Mouse (Mus musculus) gastrocnemius, adult 2 months (tissue): Measurements from ENCODE around the gene Lgals2. TPM values are rescaled to one million over a fixed set of nuclear protein-coding genes. Genes with fewer than 3 reads are reported as not detected.

Experiments
- DNase-seq: peaks from one replicate; pipeline ENCODE4 v3.0.0; 2022
- H3K27ac ChIP-seq: fragments of 200-600 bp; 2 replicates; pipeline ENCODE4 v1.8.1; 2022; ENCODE audit warnings: mild to moderate bottlenecking
- H3K4me3 ChIP-seq: fragments of 200-600 bp; 2 replicates; pipeline ENCODE4 v1.8.1; 2022; ENCODE audit warnings: mild to moderate bottlenecking, moderate library complexity
- CTCF ChIP-seq: fragments of 200-600 bp; IDR thresholded peaks from 2 replicates; pipeline ENCODE4 v1.8.1; 2022; ENCODE audit warnings: antibody characterized with exemption, mild to moderate bottlenecking, moderate library complexity
- intact Hi-C: fragments of 180-260 bp; cut with DNase I; formaldehyde crosslinking; loops from one replicate; pipeline ENCODE4 v1.15.1; 2025
- microRNA-seq: library from miRNA; unstranded; fragments of <30 nt; microRNA quantifications from one replicate; pipeline ENCODE4 v1.2.0, GENCODE M21; 2021
- total RNA-seq, 2 experiments: library from RNA; stranded (reverse); gene quantifications; 2 replicates each; pipeline ENCODE4 v1.2.3; 2021

The Lgals2 gene
- total RNA-seq, 2 experiments from 2014 or later: not detected

DNA sequence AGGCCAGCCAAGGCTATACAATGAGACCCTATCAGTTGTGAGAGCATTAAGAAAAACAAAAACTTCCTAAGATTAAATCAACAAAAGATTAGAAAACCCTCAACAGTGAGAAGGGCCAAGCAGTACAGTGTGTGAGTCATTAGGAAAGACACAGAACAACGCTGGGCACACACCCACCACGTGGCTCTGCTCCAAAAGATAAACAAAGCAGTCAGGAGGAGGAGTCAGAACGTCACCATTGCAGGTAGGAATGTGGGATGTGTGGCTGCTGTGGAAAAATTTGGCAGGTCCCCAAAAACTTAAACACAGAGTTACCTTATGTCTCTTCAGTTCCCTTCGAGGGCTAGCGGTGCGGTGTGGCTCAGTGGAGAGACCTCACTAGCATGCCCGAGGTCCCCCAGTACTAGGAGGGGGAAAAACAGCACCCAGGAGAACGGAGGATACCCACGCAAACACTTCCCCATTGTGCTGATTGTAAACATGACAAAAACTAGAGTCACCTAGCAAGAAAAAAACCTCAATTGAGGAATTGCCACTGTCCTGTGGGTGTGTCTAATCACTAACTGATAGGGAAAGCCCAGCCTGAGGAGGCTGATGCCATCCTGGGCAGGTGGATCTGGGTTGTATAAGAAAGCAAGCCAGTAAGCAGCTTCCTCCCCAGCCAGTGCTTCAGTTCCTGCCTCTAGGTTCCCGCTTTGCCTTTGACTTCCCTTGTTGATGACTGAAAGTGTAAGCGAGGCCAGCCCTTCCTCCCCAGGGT, 39.8 kb downstream of the Lgals2 start:
- intact Hi-C loops: loop anchor here (5.0 kb wide), 1 partner anchor 37 kb away; no protein-coding TSS in a partner anchor
- no peak for DNase-seq
- H3K4me3 ChIP-seq: no peak overlapping the region
- TF ChIP-seq CTCF: no peak
- H3K27ac ChIP-seq: peak overlapping the region; percentile 72

GRCm38 (mm10) chr15:78813603-78814002, 41.7 kb downstream of the Lgals2 start:
- intact Hi-C loops: no loop called here
- TF ChIP-seq CTCF: no peak
- no peak overlapping the region for H3K4me3 ChIP-seq
- no peak overlapping the region for H3K27ac ChIP-seq
- no peak for DNase-seq

GRCm38 (mm10) chr15:78810146-78810545, 45.2 kb downstream of the Lgals2 start:
- Histone ChIP-seq H3K27ac (no peak overlapping the region), H3K4me3 (no peak overlapping the region)
- TF ChIP-seq CTCF: no peak
- intact Hi-C loops: no loop called here
- no peak for DNase-seq

GRCm38 (mm10) chr15:78809739-78810138, 45.6 kb downstream of the Lgals2 start:
- Histone ChIP-seq H3K27ac (no peak overlapping the region), H3K4me3 (no peak overlapping the region)
- no peak for DNase-seq
- TF ChIP-seq CTCF: no peak
- intact Hi-C loops: no loop called here

- Histone ChIP-seq H3K4me3 (no peak overlapping the region), H3K27ac (no peak overlapping the region)
- no peak for DNase-seq
- TF ChIP-seq CTCF: no peak
- intact Hi-C loops: no loop called here
Observed at GRCm38 (mm10) chr15:78808980-78809379, 46.3 kb downstream of the Lgals2 start.

- intact Hi-C loops: no loop called here
- TF ChIP-seq CTCF: no peak
- DNase-seq: no peak
- Histone ChIP-seq H3K27ac (no peak overlapping the region), H3K4me3 (no peak overlapping the region)
Observed at GRCm38 (mm10) chr15:78807141-78807540, 48.2 kb downstream of the Lgals2 start.

GRCm38 (mm10) chr15:78806614-78807013, 48.7 kb downstream of the Lgals2 start:
- Histone ChIP-seq H3K4me3 (no peak overlapping the region), H3K27ac (no peak overlapping the region)
- intact Hi-C loops: no loop called here
- TF ChIP-seq CTCF: no peak
- DNase-seq: no peak

- TF ChIP-seq CTCF: no peak
Observed at GRCm38 (mm10) chr15:78805351-78805750, 50.0 kb downstream of the Lgals2 start.

DNA sequence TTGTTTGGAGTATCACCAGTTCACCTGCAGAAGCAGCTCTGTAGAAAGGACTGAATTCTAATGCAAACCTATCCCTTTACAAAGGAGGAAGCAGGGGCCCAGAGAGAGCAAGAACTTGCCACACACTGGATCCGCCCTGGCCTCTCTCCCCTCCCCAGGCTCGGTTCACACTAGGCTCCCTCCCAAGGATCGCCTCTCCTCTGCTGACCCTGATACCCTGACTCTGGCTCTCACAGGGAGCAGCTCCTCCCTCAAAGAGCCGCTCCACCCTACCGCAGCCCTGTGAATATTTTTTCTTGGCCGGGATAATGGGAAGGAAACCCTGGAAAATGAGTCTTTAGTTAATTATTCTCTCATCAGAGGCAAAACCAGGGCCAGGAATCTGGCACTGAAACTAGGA, 51.0 kb downstream of the Lgals2 start:
- Histone ChIP-seq H3K4me3 (peak overlapping the region; percentile 94), H3K27ac (peak overlapping the region; percentile 93)
- peak; percentile 64 for DNase-seq
- intact Hi-C loops: no loop called here
- no peak for TF ChIP-seq CTCF

More at GRCm38 (mm10) chr15:78805351-78805750, 50.0 kb downstream of the Lgals2 start:
- DNase-seq: no peak
- H3K27ac ChIP-seq: no peak overlapping the region
- no peak overlapping the region for H3K4me3 ChIP-seq
- intact Hi-C loops: no loop called here

- DNase-seq: peak; percentile 59
- intact Hi-C loops: no loop called here
- Histone ChIP-seq H3K27ac (peak overlapping the region; percentile 93), H3K4me3 (peak overlapping the region; percentile 94)
- no peak for TF ChIP-seq CTCF
Observed at GRCm38 (mm10) chr15:78803499-78803900, 51.8 kb downstream of the Lgals2 start.

GRCm38 (mm10) chr15:78802776-78803391, 52.4 kb downstream of the Lgals2 start, which contains the start of gene Card10:
TSS of gene Card10 (minus strand) at chr15:78803042.
- Histone ChIP-seq H3K27ac (peak within 1 kb of the TSS; percentile 93), H3K4me3 (peak within 1 kb of the TSS; percentile 94)
- TF ChIP-seq CTCF: no peak
- intact Hi-C loops: no loop called here
- peak; percentile 85 for DNase-seq

- Histone ChIP-seq H3K4me3 (peak overlapping the region; percentile 94), H3K27ac (peak overlapping the region; percentile 93)
- intact Hi-C loops: no loop called here
- DNase-seq: peak; percentile 58
- no peak; the same call in 1 of the 2 replicates for TF ChIP-seq CTCF
Observed at GRCm38 (mm10) chr15:78801971-78802741, 53.2 kb downstream of the Lgals2 start.

DNA sequence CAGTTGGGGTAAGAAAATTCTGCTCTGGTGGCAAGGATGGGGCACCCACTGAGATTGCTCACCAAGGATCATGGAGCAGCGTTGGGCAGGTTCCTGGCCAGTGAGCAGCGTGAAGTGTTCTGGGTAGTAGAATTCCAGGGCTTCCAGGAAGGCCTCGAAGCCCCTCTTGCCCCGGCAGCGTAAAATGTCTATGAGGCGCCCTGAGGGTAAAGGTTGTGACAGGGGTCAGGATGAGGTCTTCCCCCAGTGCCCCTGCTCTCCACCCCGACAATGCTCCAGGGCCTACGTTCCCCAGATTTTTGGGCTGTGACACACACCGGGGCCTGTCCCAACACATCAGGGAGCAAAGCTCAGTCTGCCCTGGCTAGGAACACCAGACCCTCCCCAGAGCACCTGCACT, 53.8 kb downstream of the Lgals2 start:
- no peak for DNase-seq
- intact Hi-C loops: no loop called here
- H3K27ac ChIP-seq: peak overlapping the region; percentile 93
- peak overlapping the region; percentile 94 for H3K4me3 ChIP-seq
- TF ChIP-seq CTCF: no peak

Small RNAs within 50 kb of the gene (microRNA-seq; reads per million reads assigned to microRNA genes)
- gene Mir6955: not detected

Other genes with a start within 250 kb of the Lgals2 start
- gene Elfn2, start 136.8 kb downstream of the Lgals2 start, total RNA-seq: under 1 TPM in 1 of 2 experiments, not detected in 1; 0.03 TPM
- 1 to 10 TPM; 2.6 to 3.1 TPM for gene Mfng, start 82.1 kb downstream of the Lgals2 start, total RNA-seq
- gene Card10, start 52.5 kb downstream of the Lgals2 start, total RNA-seq: 1 to 10 TPM; 6.1 to 6.8 TPM
- 1 to 10 TPM; 8.5 to 10.0 TPM for gene Cdc42ep1, start 12.9 kb downstream of the Lgals2 start, total RNA-seq
- gene Gga1, start 21.7 kb upstream of the Lgals2 start, total RNA-seq: 10 to 100 TPM; 43.1 to 45.7 TPM
- gene Gm49510, start 44.1 kb upstream of the Lgals2 start, total RNA-seq: under 1 TPM in 1 of 2 experiments, not detected in 1; 0.13 TPM
- 1 to 10 TPM; 1.4 to 2.0 TPM for gene Sh3bp1, start 44.2 kb upstream of the Lgals2 start, total RNA-seq
- 1 to 10 TPM; 1.1 to 1.4 TPM for gene Pdxp, start 58.4 kb upstream of the Lgals2 start, total RNA-seq
- gene Lgals1, start 71.2 kb upstream of the Lgals2 start, total RNA-seq: 100 to 1,000 TPM; 197 to 272 TPM
- gene Nol12, start 79.4 kb upstream of the Lgals2 start, total RNA-seq: 10 to 100 TPM; 20.6 to 22.3 TPM
- gene Triobp, start 92.2 kb upstream of the Lgals2 start, total RNA-seq: 10 to 100 TPM; 33.2 to 36.6 TPM
- gene H1f0, start 172.9 kb upstream of the Lgals2 start, total RNA-seq: 10 to 100 TPM; 71.8 to 76.8 TPM
- not detected for gene Galr3, start 186.4 kb upstream of the Lgals2 start, total RNA-seq
- gene Ankrd54, start 207.4 kb upstream of the Lgals2 start, total RNA-seq: 1 to 10 TPM; 4.5 to 5.1 TPM
- 10 to 100 TPM; 53.6 to 54.0 TPM for gene Eif3l, start 219.7 kb upstream of the Lgals2 start, total RNA-seq